Mouse (Mus musculus): Measurements from ENCODE around the gene Morf4l1.

DNA sequence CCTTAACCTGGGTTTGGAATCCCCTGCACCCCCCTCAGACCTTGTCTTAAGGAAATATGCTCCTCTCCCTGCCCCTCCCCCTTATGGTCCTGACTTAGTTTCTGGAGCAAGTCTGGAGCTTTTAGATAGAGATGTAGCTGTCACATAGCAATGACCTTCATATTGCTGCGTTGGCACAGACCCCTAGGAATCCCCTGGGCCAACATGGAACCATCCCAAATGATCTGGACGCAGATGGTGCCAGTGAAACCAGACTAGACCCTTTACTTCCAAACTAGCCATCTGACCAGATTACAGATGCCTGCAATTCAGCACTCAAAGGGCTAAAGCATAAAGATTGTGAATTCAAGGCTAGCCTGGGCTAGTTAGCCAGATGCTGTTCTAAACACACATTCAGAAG is 57.9 kb downstream of the Morf4l1 start:
- TF ChIP-seq POLR2A (IDR thresholded peaks at IDR 0.05; ENCODE audit: borderline replicate concordance, low read depth, low read length) (no peak), CTCF (IDR thresholded peaks at IDR 0.05; ENCODE audit: low read depth, low read length) (no peak)

Measured in bone marrow macrophage, adult 2 months (primary cell).